Mouse (Mus musculus) gastrocnemius, adult 18-20 months (tissue): ENCODE data around the gene Oprm1. TPM values are rescaled to one million over a fixed set of nuclear protein-coding genes. Genes with fewer than 3 reads are reported as not detected.

ENCODE experiments used
- DNase-seq: peaks from one replicate; pipeline ENCODE4 v3.0.0; 2021; ENCODE audit warnings: low spot score
- total RNA-seq, 2 experiments: library from RNA; stranded (reverse); gene quantifications; 2 replicates each; pipeline ENCODE4 v1.2.3; 2021

Oprm1 gene
- total RNA-seq, 2 experiments from 2014 or later, result not detected

DNA sequence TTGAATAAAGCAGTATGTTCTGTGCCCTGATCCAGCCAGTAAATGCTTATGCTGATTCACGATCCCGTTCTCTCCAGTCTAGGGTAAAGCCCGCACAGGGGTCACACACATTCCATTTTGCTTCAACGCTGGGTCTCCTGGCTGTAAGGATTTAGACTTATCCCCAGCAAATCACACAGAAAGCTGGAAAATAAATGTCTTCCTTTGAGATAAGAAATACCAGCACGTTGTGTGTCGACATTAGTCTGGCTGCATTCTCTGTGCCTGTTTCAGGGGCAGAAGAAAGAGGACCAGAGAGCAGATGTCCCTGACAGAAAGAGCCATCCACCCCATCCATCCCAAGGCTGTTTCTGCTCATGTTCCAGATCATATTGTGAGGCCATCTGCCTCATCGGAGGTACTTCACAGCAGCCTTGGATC lies 319.1 kb downstream of the Oprm1 start:
- DNase-seq, result no peak

- DNase-seq, result no peak
Observed at GRCm38 (mm10) chr10:7077971-7078370, 319.7 kb downstream of the Oprm1 start.

Other genes starting within 250 kb of the Oprm1 start
- gene Gm10945, start 3.3 kb downstream of the Oprm1 start, total RNA-seq, result not detected